Mouse (Mus musculus) cerebellum, postnatal 4 days (tissue): Measurements from ENCODE around the gene Hspe1.

Experiments
- DNase-seq, 2 experiments: peaks; one replicate each; pipeline ENCODE4 v3.0.0; 2022; ENCODE audit warnings: low spot score in 2 of 2, mixed read lengths in 1 of 2

The Hspe1 gene

GRCm38 (mm10) chr1:55134301-55134700 lies 46.4 kb downstream of the Hspe1 start:
- DNase-seq = no peak

- DNase-seq = no peak
Measured at GRCm38 (mm10) chr1:55135846-55136245, 47.9 kb downstream of the Hspe1 start.
